Mouse (Mus musculus): ENCODE measurements around the gene Cdt1.

DNA sequence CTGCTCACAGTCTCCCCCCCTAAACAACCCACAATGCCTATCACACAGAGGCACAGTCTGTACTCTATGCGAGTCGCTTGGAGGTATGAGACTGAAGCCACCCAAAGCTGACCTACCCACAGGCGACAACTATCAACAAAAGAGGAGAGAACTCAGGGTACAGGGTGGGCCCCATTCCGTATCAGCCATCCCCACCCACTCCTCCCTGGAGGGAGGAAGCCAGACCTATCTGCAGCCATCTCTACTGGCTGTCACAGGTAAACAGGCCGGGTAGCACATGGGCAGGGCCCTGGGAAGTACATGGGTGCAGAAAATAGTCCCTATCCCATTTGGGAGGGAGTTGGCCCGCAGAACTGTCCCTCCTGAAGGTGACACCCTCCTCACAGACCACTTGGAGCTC is 42.8 kb upstream of the Cdt1 start:
- TF ChIP-seq POLR2A (IDR thresholded peaks at IDR 0.05; ENCODE audit: insufficient read depth, low read depth, low read length) (no peak), CTCF (IDR thresholded peaks at IDR 0.05) (no peak), EP300 (IDR thresholded peaks at IDR 0.05; ENCODE audit: insufficient read depth, low read depth, low read length) (no peak)
